In the genomic region with DNA sequence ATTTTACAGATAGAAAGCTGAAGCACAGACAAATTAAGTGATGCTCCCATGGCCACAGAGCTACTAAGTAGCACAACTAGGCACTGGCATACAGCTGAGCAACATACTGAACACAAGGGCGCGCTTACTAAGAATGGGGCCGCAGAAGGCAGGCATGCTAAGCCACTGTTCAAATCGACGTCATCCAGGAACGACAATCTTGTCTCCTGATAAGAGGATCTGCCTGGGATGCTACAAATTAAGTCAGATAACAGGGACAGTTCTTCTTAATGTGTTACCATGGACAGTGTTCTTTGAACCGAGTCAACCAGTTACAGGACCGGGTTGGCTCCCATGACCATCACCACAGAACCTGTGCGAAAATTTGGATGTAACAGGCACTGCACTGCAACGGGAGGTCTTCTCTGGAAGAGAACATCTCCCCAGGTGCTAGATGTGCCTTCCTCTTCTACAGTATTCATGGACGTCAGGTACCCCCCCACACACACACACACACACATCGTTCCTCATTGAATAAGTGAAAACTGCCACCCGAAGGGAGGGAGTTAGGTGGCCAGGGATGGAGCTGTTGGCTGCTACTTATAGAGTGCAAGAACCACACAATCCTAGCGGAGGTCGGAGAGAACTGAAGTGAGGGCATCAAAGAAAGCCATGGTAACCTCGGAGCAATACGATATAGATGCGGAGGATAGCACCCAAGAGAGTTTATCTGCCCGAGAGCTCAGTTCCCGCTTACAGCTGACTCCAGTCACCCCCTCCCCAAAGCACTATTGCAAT, we compare ENCODE assay signal across 9 mouse cellular contexts. TPM values are rescaled to one million over a fixed set of nuclear protein-coding genes. Genes with fewer than 3 reads are reported as not detected.
DNase-seq lines count a peak whose midpoint lies in the region; ATAC-seq and TF ChIP-seq lines count a peak whose summit lies in the region.
"Had no signal": no experiment of that assay in that cellular context is flagged by ENCODE, and none has a peak within 500 bp of the region (broad histone marks: within the 10 kb centered on the region; RNA-seq: fewer than 3 reads in every experiment).

No protein-coding gene starts in this region.

- no peak for DNase-seq in kidney, postnatal 10 days
- DNase-seq in left cerebral cortex, postnatal 36 days (ENCODE audit: low spot score in 2 of 2) = no peak
- no peak for DNase-seq in cerebellum, adult 11 months

- intact Hi-C loops in left cerebral cortex, postnatal 36 days (cut with DNase I) = loop anchor here (5.0 kb wide), 1 partner anchor 43 kb away; a partner anchor contains a TSS

- TF ChIP-seq CTCF in intestine, postnatal 0 days (IDR thresholded peaks at IDR 0.05; ENCODE audit: low read depth) = 0 out of 2 replicates have a peak, but pooled peaks have one; percentile 16

- H3K4me3 ChIP-seq in kidney, embryonic 15.5 days (replicated peaks) = peak overlapping the region; percentile 53
- H3K4me3 ChIP-seq in embryonic facial prominence, embryonic 13.5 days = peak overlapping the region; percentile 59
- H3K4me3 ChIP-seq in intestine, postnatal 0 days (ENCODE audit: low read depth, low read length) = peak overlapping the region; percentile 53
- peak overlapping the region; percentile 49 for H3K4me3 ChIP-seq in neural tube, embryonic 14.5 days (ENCODE audit: low read depth, low read length)

- H3K36me3 ChIP-seq in kidney, embryonic 15.5 days = no peaks in the 10 kb centered on the region
- H3K36me3 ChIP-seq in embryonic facial prominence, embryonic 13.5 days = no peaks in the 10 kb centered on the region
- no peaks in the 10 kb centered on the region for H3K36me3 ChIP-seq in intestine, postnatal 0 days (ENCODE audit: control insufficient read depth, insufficient read depth)
- no peaks in the 10 kb centered on the region for H3K36me3 ChIP-seq in neural tube, embryonic 14.5 days (ENCODE audit: control insufficient read depth, insufficient read depth, low read length)

- ATAC-seq in kidney, embryonic 15.5 days (replicated peaks; ENCODE audit: low FRiP score) = no peak
- ATAC-seq in embryonic facial prominence, embryonic 13.5 days (ENCODE audit: insufficient number of reproducible peaks, insufficient read depth, low FRiP score, low TSS enrichment, low read depth) = 0 out of 2 replicates have a peak, but pooled peaks have one; percentile 32
- ATAC-seq in intestine, postnatal 0 days = no peak
- ATAC-seq in neural tube, embryonic 14.5 days (ENCODE audit: low read depth) = peak; percentile 18; the same call in 1 of the 2 replicates
- ATAC-seq in erythroid progenitor cell, adult 5-6 weeks (replicated peaks; ENCODE audit: low FRiP score, poor library complexity, severe bottlenecking) = no peak
- ATAC-seq: Patski had no signal

- H3K4me1 ChIP-seq in kidney, embryonic 15.5 days = peaks cover 30% of the 10 kb centered on the region
- peaks cover 35% of the 10 kb centered on the region for H3K4me1 ChIP-seq in embryonic facial prominence, embryonic 13.5 days
- H3K4me1 ChIP-seq in intestine, postnatal 0 days (replicated peaks; ENCODE audit: control insufficient read depth, insufficient read depth, low read length) = no peaks in the 10 kb centered on the region; the same call in 1 of the 2 replicates
- H3K4me1 ChIP-seq in neural tube, embryonic 14.5 days (ENCODE audit: control insufficient read depth, insufficient read depth, low read length) = peaks cover 19% of the 10 kb centered on the region

- H3K9me3 ChIP-seq in kidney, embryonic 15.5 days (replicated peaks) = no peaks in the 10 kb centered on the region
- no peaks in the 10 kb centered on the region for H3K9me3 ChIP-seq in embryonic facial prominence, embryonic 13.5 days
- H3K9me3 ChIP-seq in intestine, postnatal 0 days (ENCODE audit: control insufficient read depth) = no peaks in the 10 kb centered on the region
- H3K9me3 ChIP-seq in neural tube, embryonic 14.5 days (ENCODE audit: control insufficient read depth, low read length) = no peaks in the 10 kb centered on the region

- no peak overlapping the region for H3K27ac ChIP-seq in kidney, embryonic 15.5 days
- H3K27ac ChIP-seq in embryonic facial prominence, embryonic 13.5 days = no peak overlapping the region
- no peak overlapping the region for H3K27ac ChIP-seq in intestine, postnatal 0 days (ENCODE audit: low read depth, low read length)
- no peak overlapping the region for H3K27ac ChIP-seq in neural tube, embryonic 14.5 days (ENCODE audit: low read depth, low read length)

- H3K27me3 ChIP-seq in kidney, embryonic 15.5 days = peaks cover 79% of the 10 kb centered on the region
- peaks cover 72% of the 10 kb centered on the region for H3K27me3 ChIP-seq in embryonic facial prominence, embryonic 13.5 days
- peaks cover 27% of the 10 kb centered on the region for H3K27me3 ChIP-seq in intestine, postnatal 0 days (replicated peaks; ENCODE audit: control insufficient read depth, insufficient read depth, low read length)
- H3K27me3 ChIP-seq in neural tube, embryonic 14.5 days (ENCODE audit: control insufficient read depth, insufficient read depth, low read length) = peaks cover 5% of the 10 kb centered on the region; the same call in 1 of the 2 replicates
- H3K27me3 ChIP-seq: Patski had no signal

- H3K9ac ChIP-seq in kidney, embryonic 15.5 days = 0 out of 2 replicates have a peak overlapping the region, but pooled peaks have one; percentile 42
- peak overlapping the region; percentile 70 for H3K9ac ChIP-seq in embryonic facial prominence, embryonic 13.5 days
- peak overlapping the region; percentile 50; the same call in 1 of the 2 replicates for H3K9ac ChIP-seq in intestine, postnatal 0 days (ENCODE audit: low read depth, low read length)
- peak overlapping the region; percentile 57 for H3K9ac ChIP-seq in neural tube, embryonic 14.5 days (replicated peaks; ENCODE audit: low read depth, low read length)

- 9% methylated on average over 20 of the region's 20 CpGs for WGBS in kidney, embryonic 15.5 days
- WGBS in embryonic facial prominence, embryonic 13.5 days = 5% methylated on average over 20 of the region's 20 CpGs
- WGBS in intestine, postnatal 0 days = 17% methylated on average over 20 of the region's 20 CpGs
- WGBS in neural tube, embryonic 14.5 days = 6% methylated on average over 20 of the region's 20 CpGs

- H3K4me2 ChIP-seq in kidney, embryonic 15.5 days = peak overlapping the region; percentile 96
- peak overlapping the region; percentile 97 for H3K4me2 ChIP-seq in embryonic facial prominence, embryonic 13.5 days
- H3K4me2 ChIP-seq in intestine, postnatal 0 days (replicated peaks; ENCODE audit: low read depth) = peak overlapping the region; percentile 77
- H3K4me2 ChIP-seq in neural tube, embryonic 14.5 days (ENCODE audit: low read depth, low read length) = peak overlapping the region; percentile 94

RNA-seq across cellular contexts. Expression of a gene that starts 0.8 kb away (rescaled TPM):
- 2.8 and 4.0 TPM in 2 replicates for polyA plus RNA-seq in kidney, embryonic 15.5 days (2015; fragmentation: Nextera tagmentation; extraction: Ambion mirVana)
- 20.6 and 25.2 TPM in 2 replicates for polyA plus RNA-seq in embryonic facial prominence, embryonic 13.5 days (2015; fragmentation: Nextera tagmentation; extraction: Ambion mirVana)
- polyA plus RNA-seq in intestine, postnatal 0 days (2015; fragmentation: Nextera tagmentation; extraction: Ambion mirVana) = 29.1 and 29.9 TPM in 2 replicates
- 31.8 and 41.6 TPM in 2 replicates for polyA plus RNA-seq in neural tube, embryonic 14.5 days (2014; fragmentation: Nextera tagmentation; extraction: Ambion mirVana)
- 100 to 1,000 TPM in 1 of 2 experiments, 10 to 100 TPM in 1; 95.1 to 123 TPM for total RNA-seq in left cerebral cortex, postnatal 36 days (2021)
- total RNA-seq in erythroid progenitor cell, adult 5-6 weeks (2015; ENCODE audit: low replicate concordance) = 1.7 and 3.6 TPM in 2 replicates
- not detected in 2 replicates for total RNA-seq in erythroid progenitor cell, adult 5-6 weeks (2017; ENCODE audit: low replicate concordance)

RNA-seq across cellular contexts. Expression of a gene that starts 18.5 kb away (rescaled TPM):
- 0.26 and 0.81 TPM in 2 replicates for polyA plus RNA-seq in kidney, embryonic 15.5 days (2015; fragmentation: Nextera tagmentation; extraction: Ambion mirVana)
- polyA plus RNA-seq in embryonic facial prominence, embryonic 13.5 days (2015; fragmentation: Nextera tagmentation; extraction: Ambion mirVana) = 0.10 and 0.28 TPM in 2 replicates
- 30.9 and 38.9 TPM in 2 replicates for polyA plus RNA-seq in intestine, postnatal 0 days (2015; fragmentation: Nextera tagmentation; extraction: Ambion mirVana)
- polyA plus RNA-seq in neural tube, embryonic 14.5 days (2014; fragmentation: Nextera tagmentation; extraction: Ambion mirVana) = 0.20 and 0.32 TPM in 2 replicates
- under 1 TPM in 1 of 2 experiments, not detected in 1; 0.17 TPM for total RNA-seq in left cerebral cortex, postnatal 36 days (2021)
- total RNA-seq in erythroid progenitor cell, adult 5-6 weeks (2015; ENCODE audit: low replicate concordance) = not detected in 2 replicates
- 0.39 TPM in 1 of 2 replicates, not detected in the other for total RNA-seq in erythroid progenitor cell, adult 5-6 weeks (2017; ENCODE audit: low replicate concordance)

RNA-seq across cellular contexts. Expression of a gene that starts 27.1 kb away (rescaled TPM):
- polyA plus RNA-seq in kidney, embryonic 15.5 days (2015; fragmentation: Nextera tagmentation; extraction: Ambion mirVana) = 35.1 and 35.4 TPM in 2 replicates
- 30.2 and 30.9 TPM in 2 replicates for polyA plus RNA-seq in embryonic facial prominence, embryonic 13.5 days (2015; fragmentation: Nextera tagmentation; extraction: Ambion mirVana)
- polyA plus RNA-seq in intestine, postnatal 0 days (2015; fragmentation: Nextera tagmentation; extraction: Ambion mirVana) = 14.7 and 16.5 TPM in 2 replicates
- polyA plus RNA-seq in neural tube, embryonic 14.5 days (2014; fragmentation: Nextera tagmentation; extraction: Ambion mirVana) = 41.5 and 45.5 TPM in 2 replicates
- 10 to 100 TPM; 81.7 to 86.7 TPM for total RNA-seq in left cerebral cortex, postnatal 36 days (2021)
- 1.1 and 4.2 TPM in 2 replicates for total RNA-seq in erythroid progenitor cell, adult 5-6 weeks (2015; ENCODE audit: low replicate concordance)
- total RNA-seq in erythroid progenitor cell, adult 5-6 weeks (2017; ENCODE audit: low replicate concordance) = 4.0 and 4.1 TPM in 2 replicates

RNA-seq across cellular contexts. Expression of a gene that starts 29.6 kb away (rescaled TPM):
- polyA plus RNA-seq in kidney, embryonic 15.5 days (2015; fragmentation: Nextera tagmentation; extraction: Ambion mirVana) = 45.5 and 97.5 TPM in 2 replicates
- 0.80 and 56.2 TPM in 2 replicates for polyA plus RNA-seq in embryonic facial prominence, embryonic 13.5 days (2015; fragmentation: Nextera tagmentation; extraction: Ambion mirVana)
- polyA plus RNA-seq in intestine, postnatal 0 days (2015; fragmentation: Nextera tagmentation; extraction: Ambion mirVana) = 9.2 and 14.1 TPM in 2 replicates
- polyA plus RNA-seq in neural tube, embryonic 14.5 days (2014; fragmentation: Nextera tagmentation; extraction: Ambion mirVana) = 7.9 and 8.2 TPM in 2 replicates
- total RNA-seq in left cerebral cortex, postnatal 36 days (2021) = 1 to 10 TPM; 1.8 to 2.3 TPM
- total RNA-seq in erythroid progenitor cell, adult 5-6 weeks (2015; ENCODE audit: low replicate concordance) = 16.8 TPM in 1 of 2 replicates, not detected in the other
- not detected in 2 replicates for total RNA-seq in erythroid progenitor cell, adult 5-6 weeks (2017; ENCODE audit: low replicate concordance)
- polyA plus RNA-seq: Patski had no signal

RNA-seq across cellular contexts. Expression of a gene that starts 38.9 kb away (rescaled TPM):
- 35.0 and 36.9 TPM in 2 replicates for polyA plus RNA-seq in kidney, embryonic 15.5 days (2015; fragmentation: Nextera tagmentation; extraction: Ambion mirVana)
- 40.7 and 41.9 TPM in 2 replicates for polyA plus RNA-seq in embryonic facial prominence, embryonic 13.5 days (2015; fragmentation: Nextera tagmentation; extraction: Ambion mirVana)
- 47.7 and 54.0 TPM in 2 replicates for polyA plus RNA-seq in intestine, postnatal 0 days (2015; fragmentation: Nextera tagmentation; extraction: Ambion mirVana)
- polyA plus RNA-seq in neural tube, embryonic 14.5 days (2014; fragmentation: Nextera tagmentation; extraction: Ambion mirVana) = 10.2 and 33.2 TPM in 2 replicates
- total RNA-seq in left cerebral cortex, postnatal 36 days (2021) = 10 to 100 TPM; 13.5 to 13.8 TPM
- 214 and 248 TPM in 2 replicates for total RNA-seq in erythroid progenitor cell, adult 5-6 weeks (2015; ENCODE audit: low replicate concordance)
- 39.7 and 114 TPM in 2 replicates for total RNA-seq in erythroid progenitor cell, adult 5-6 weeks (2017; ENCODE audit: low replicate concordance)

Comparison
In these comparisons a context has a peak if more than half of its experiments do, and no peak if none do; other contexts are left out.
1. ATAC-seq: peak in embryonic facial prominence, embryonic 13.5 days (single experiment) and neural tube, embryonic 14.5 days (single experiment); none in kidney, embryonic 15.5 days (single experiment), intestine, postnatal 0 days (single experiment) and erythroid progenitor cell, adult 5-6 weeks (single experiment).
2. RNA of a gene that starts 18.5 kb away (polyA plus RNA-seq): 30.9 to 38.9 TPM in intestine, postnatal 0 days; 0.26 to 0.81 TPM in kidney, embryonic 15.5 days, 0.20 to 0.32 TPM in neural tube, embryonic 14.5 days and 0.10 to 0.28 TPM in embryonic facial prominence, embryonic 13.5 days; every median in the first group is over 10 times any median in the second.
3. Peak in every context shown above with its lines, with median percentiles within 50 percentile points of each other: H3K4me2 ChIP-seq, H3K4me3 ChIP-seq and H3K9ac ChIP-seq.